19 mouse cellular contexts compared by ENCODE assay signal in genomic region chr1:184622462-184622861, GRCm38 (mm10).
DNase-seq lines count a peak whose midpoint lies in the region; ATAC-seq and TF ChIP-seq lines count a peak whose summit lies in the region.
"Had no signal": no experiment of that assay in that cellular context is flagged by ENCODE, and none has a peak within 500 bp of the region (broad histone marks: within the 10 kb centered on the region; RNA-seq: fewer than 3 reads in every experiment).

No protein-coding gene starts in this region.

- peak; percentile 58; the same call in 1 of the 2 replicates for ATAC-seq in lung, embryonic 14.5 days (ENCODE audit: insufficient read depth)
- peak; percentile 70 for ATAC-seq in common myeloid progenitor, adult 5-6 weeks (replicated peaks; ENCODE audit: low read depth, poor library complexity, severe bottlenecking)
- ATAC-seq in megakaryocyte, adult 5-6 weeks (ENCODE audit: poor library complexity, severe bottlenecking) = peak; percentile 48
- ATAC-seq: midbrain, embryonic 16.5 days had no signal

- H3K27me3 ChIP-seq in lung, embryonic 14.5 days (ENCODE audit: insufficient read depth, low read length) = no peaks in the 10 kb centered on the region
- H3K27me3 ChIP-seq: liver, embryonic 13.5 days; neural tube, embryonic 15.5 days had no signal

- 0 out of 2 replicates have a peak overlapping the region, but pooled peaks have one; percentile 12 for H3K27ac ChIP-seq in gastrocnemius, adult 2 months
- H3K27ac ChIP-seq in lung, embryonic 14.5 days (ENCODE audit: low read depth) = no peak overlapping the region
- H3K27ac ChIP-seq: limb, embryonic 10.5 days; liver, embryonic 13.5 days; neural tube, embryonic 15.5 days had no signal

- H3K9me3 ChIP-seq in lung, embryonic 14.5 days (ENCODE audit: low read depth, low read length) = no peaks in the 10 kb centered on the region
- H3K9me3 ChIP-seq: G1E; limb, embryonic 10.5 days; liver, embryonic 13.5 days; neural tube, embryonic 15.5 days had no signal

- intact Hi-C loops in gastrocnemius, adult 2 months (cut with DNase I) = no loop called here
- intact Hi-C loops in gastrocnemius, postnatal 14 days (cut with DNase I; ENCODE audit: low total_unique reads) = no loop called here

- DNase-seq in gastrocnemius, adult 2 months = no peak
- DNase-seq in gastrocnemius, postnatal 14 days = no peak
- DNase-seq in lung, embryonic 14.5 days = peak; percentile 48
- DNase-seq in lung, postnatal 14 days = no peak
- DNase-seq in kidney, postnatal 25 days = no peak
- DNase-seq in layer of hippocampus, postnatal 25 days (ENCODE audit: extremely low spot score in 1 of 2, low spot score in 1 of 2) = no peak
- DNase-seq: cerebellum, adult 11-12 months; cerebellum, postnatal 14 days; liver, embryonic 13.5 days; right cerebral cortex, postnatal 14 days; spleen, adult 18-20 months; thymus, adult 18-20 months; thymus, postnatal 4 days had no signal

- no peaks in the 10 kb centered on the region for H3K36me3 ChIP-seq in lung, embryonic 14.5 days (ENCODE audit: insufficient read depth)
- H3K36me3 ChIP-seq: G1E; limb, embryonic 10.5 days; liver, embryonic 13.5 days; neural tube, embryonic 15.5 days had no signal

- no peak overlapping the region for H3K9ac ChIP-seq in lung, embryonic 14.5 days
- H3K9ac ChIP-seq: liver, embryonic 13.5 days; neural tube, embryonic 15.5 days had no signal

- no peak for TF ChIP-seq CTCF in gastrocnemius, adult 2 months (IDR thresholded peaks at IDR 0.05)
- no peak for TF ChIP-seq CTCF in lung, embryonic 14.5 days (IDR thresholded peaks at IDR 0.05; ENCODE audit: low read depth)

- H3K4me1 ChIP-seq in lung, embryonic 14.5 days (ENCODE audit: insufficient read depth) = no peaks in the 10 kb centered on the region
- H3K4me1 ChIP-seq: liver, embryonic 13.5 days; neural tube, embryonic 15.5 days had no signal

- H3K4me2 ChIP-seq in lung, embryonic 14.5 days = no peak overlapping the region
- H3K4me2 ChIP-seq: liver, embryonic 13.5 days; neural tube, embryonic 15.5 days had no signal

- 35% methylated on average over 3 of the region's 3 CpGs for WGBS in lung, embryonic 14.5 days

- H3K4me3 ChIP-seq in gastrocnemius, adult 2 months = no peak overlapping the region
- H3K4me3 ChIP-seq in lung, embryonic 14.5 days (ENCODE audit: low read depth, low read length) = no peak overlapping the region
- H3K4me3 ChIP-seq: limb, embryonic 10.5 days; liver, embryonic 13.5 days; neural tube, embryonic 15.5 days had no signal
